Mouse (Mus musculus) testis, adult 2 months (tissue): ENCODE results near the gene Rerg. TPM values are rescaled to one million over a fixed set of nuclear protein-coding genes. Genes with fewer than 3 reads are reported as not detected.
"Not testable (repeated sequence)": the region's sequence is repeated elsewhere in the genome, so short reads cannot be mapped to it uniquely, and the experiment has no call there.

Experiments used
- H3K27ac ChIP-seq: fragments of 200-500 bp; 2 replicates; pipeline ENCODE4 v1.5.1; 2012; ENCODE audit warnings: low read depth, low read length; ENCODE audit not compliant: control insufficient read depth, insufficient read depth
- H3K27me3 ChIP-seq: fragments of 200-500 bp; 2 replicates; pipeline ENCODE4 v1.6.1; 2012; ENCODE audit warnings: mild to moderate bottlenecking, low read length, moderate library complexity; ENCODE audit not compliant: control insufficient read depth, insufficient read depth
- H3K36me3 ChIP-seq: fragments of 200-500 bp; 2 replicates; pipeline ENCODE4 v1.6.1; 2012; ENCODE audit warnings: mild to moderate bottlenecking, low read length; ENCODE audit not compliant: control insufficient read depth, insufficient read depth
- H3K4me1 ChIP-seq: fragments of 200-500 bp; 2 replicates; pipeline ENCODE4 v1.6.1; 2012; ENCODE audit warnings: low read length; ENCODE audit not compliant: control insufficient read depth, insufficient read depth
- H3K4me3 ChIP-seq: fragments of 200-500 bp; 2 replicates; pipeline ENCODE4 v1.5.1; 2012; ENCODE audit warnings: low read depth, mild to moderate bottlenecking, low read length, moderate library complexity, mixed read lengths; ENCODE audit not compliant: control insufficient read depth
- CTCF ChIP-seq: fragments of 200-500 bp; IDR thresholded peaks from 2 replicates; pipeline ENCODE4 v1.5.1; 2012; ENCODE audit warnings: low read depth, mild to moderate bottlenecking, inconsistent platforms, low read length, moderate library complexity; ENCODE audit not compliant: control insufficient read depth, insufficient read depth, insufficient replicate concordance
- POLR2A ChIP-seq: fragments of 200-500 bp; IDR thresholded peaks from 2 replicates; pipeline ENCODE4 v1.6.1; 2012; ENCODE audit warnings: low read depth, mild to moderate bottlenecking, inconsistent platforms, low read length, moderate library complexity; ENCODE audit not compliant: control insufficient read depth
- polyA plus RNA-seq: library from polyadenylated mRNA; depleted of rRNA; stranded (reverse); fragments of >200 nt; gene quantifications from 2 replicates; pipeline ENCODE4 v1.2.3, GENCODE M21; 2012

The Rerg gene
- polyA plus RNA-seq, 1 experiment, result 2.8 TPM

DNA sequence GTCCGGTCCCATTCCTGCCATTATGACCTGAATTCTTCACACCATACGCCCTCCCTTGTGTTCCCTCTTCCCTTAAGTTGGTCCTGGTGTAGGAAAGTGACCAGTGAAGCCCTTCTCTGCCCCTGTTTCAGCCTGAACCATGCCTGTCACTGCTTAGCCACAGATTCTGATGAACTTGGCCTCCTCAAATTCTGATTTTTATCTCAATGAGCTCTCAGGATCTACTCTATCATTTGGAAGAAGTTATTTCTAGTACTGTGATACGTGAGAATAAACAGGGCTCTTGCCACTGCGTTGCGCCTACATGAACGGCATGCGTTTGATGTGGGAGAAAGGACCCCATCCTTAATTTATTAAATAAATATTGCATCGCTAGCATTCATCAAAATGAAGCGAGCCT is 117.3 kb downstream of the Rerg start:
- Histone ChIP-seq H3K4me3 (no peak overlapping the region), H3K36me3 (no peaks in the 10 kb centered on the region), H3K27ac (no peak overlapping the region), H3K4me1 (no peaks in the 10 kb centered on the region), H3K27me3 (no peaks in the 10 kb centered on the region)
- no peak for TF ChIP-seq CTCF
- no peak for TF ChIP-seq POLR2A

DNA sequence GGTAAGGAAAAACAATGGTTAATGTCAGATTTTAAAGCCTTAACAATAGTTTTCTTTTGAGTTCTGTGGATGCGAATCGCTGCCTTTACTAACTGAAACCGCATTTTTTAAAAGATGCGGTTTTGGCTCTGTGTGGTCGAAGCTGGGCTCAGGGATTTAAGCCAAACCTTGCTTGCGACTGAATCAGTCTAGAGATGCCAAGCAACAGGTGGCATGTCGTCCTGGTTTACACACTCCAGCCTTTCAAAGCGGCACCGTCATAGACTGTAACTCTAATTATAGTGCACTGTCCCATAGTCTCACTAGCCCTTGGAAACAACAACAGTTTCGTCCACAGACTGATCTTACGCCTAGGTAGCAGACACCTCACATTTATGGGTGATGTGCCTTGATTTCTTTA is 123.3 kb downstream of the Rerg start:
- Histone ChIP-seq H3K36me3 (no peaks in the 10 kb centered on the region), H3K4me3 (no peak overlapping the region), H3K27me3 (no peaks in the 10 kb centered on the region), H3K4me1 (peaks cover 5% of the 10 kb centered on the region), H3K27ac (no peak overlapping the region)
- no peak for TF ChIP-seq POLR2A
- TF ChIP-seq CTCF, result no peak

DNA sequence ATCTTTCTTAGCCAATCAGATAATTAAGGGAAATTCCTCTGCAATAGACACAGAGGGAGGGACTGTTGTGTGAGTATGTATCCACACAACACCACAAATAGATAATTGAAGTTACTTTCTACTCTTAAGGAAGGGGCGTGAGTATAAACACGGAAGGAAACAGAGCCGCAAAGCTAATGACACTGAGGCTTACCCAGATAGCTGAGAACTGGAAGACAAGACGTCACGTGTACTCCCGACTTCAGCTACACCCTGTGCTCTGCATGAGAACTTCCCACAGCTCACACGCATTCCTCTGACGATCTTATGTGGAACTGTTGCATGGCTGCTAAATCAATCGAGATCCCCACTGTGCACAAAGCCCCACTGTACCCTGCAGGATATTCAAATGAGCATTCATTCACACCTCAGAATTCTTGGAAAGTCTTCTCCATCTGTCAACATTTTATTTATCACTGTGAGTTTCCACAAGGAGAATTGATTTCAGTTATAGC is 125.2 kb downstream of the Rerg start:
- TF ChIP-seq POLR2A, result no peak
- TF ChIP-seq CTCF, result no peak
- Histone ChIP-seq H3K27ac (no peak overlapping the region), H3K4me3 (no peak overlapping the region), H3K27me3 (no peaks in the 10 kb centered on the region), H3K36me3 (no peaks in the 10 kb centered on the region), H3K4me1 (peaks cover 5% of the 10 kb centered on the region)

DNA sequence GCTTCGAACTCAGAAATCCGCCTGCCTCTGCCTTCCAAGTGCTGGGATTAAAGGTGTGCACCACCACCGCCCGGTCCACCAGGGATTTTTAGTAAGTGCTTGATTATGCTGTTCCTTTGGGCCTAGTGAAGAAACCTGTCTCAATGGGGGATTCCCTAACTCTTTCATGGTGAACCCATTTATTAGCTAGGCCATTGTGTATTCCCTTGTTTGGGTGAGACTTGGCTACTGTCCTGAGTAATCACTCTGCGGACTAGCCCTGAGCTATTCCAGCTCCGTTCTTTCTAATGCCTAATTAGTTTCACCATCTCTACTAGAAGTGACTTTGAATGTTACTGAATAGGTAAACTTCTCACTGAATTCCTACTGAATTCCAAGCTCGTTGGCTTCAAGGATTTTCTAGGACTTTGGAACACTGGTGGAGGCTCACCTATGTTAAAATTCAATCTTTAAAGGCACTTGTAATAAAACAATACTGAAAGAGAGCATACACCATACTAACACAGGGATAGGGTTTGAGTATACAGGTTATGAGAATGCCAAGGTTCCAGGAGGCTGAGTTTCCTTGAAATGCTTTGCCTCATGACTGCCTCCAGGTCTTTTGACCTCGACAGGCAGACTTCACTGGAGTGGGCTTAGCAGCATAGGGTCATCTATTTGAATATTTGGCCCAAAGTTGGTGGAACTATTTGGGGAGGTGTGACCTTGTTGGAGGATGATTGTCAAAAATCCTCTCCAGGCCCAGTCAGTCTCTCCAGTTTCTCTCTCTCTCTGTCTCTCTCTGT is 134.5 kb downstream of the Rerg start:
- not testable (repeated sequence) for H3K27me3 ChIP-seq, H3K4me1 ChIP-seq, H3K4me3 ChIP-seq, H3K27ac ChIP-seq, H3K36me3 ChIP-seq

DNA sequence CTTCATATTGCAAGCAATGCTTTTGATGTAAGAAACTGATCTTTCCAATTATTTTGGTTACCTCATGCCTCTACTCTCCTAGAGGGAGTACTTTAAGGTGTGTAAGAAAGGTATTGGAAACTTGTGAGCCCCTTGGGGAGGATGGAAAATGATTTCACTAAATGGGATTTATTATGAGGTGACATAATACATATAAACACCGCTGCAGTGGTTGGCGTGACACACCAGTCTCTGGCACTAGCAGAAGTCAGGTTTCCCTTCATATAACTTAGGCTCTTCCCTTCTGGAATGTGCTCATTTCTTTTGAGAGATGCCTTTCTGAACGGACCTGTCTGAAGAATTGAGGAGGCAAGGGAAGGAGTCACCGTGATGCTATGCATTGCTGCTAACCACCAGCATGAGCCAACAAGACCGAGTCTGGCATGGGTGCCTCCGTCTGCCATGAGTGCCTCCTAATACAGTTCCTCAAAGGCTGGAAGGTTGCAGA is 139.6 kb downstream of the Rerg start:
- no peaks in the 10 kb centered on the region for H3K36me3 ChIP-seq
- no peak overlapping the region for H3K4me3 ChIP-seq
- no peaks in the 10 kb centered on the region for H3K27me3 ChIP-seq
- TF ChIP-seq POLR2A, result no peak
- no peak for TF ChIP-seq CTCF
- no peaks in the 10 kb centered on the region for H3K4me1 ChIP-seq
- no peak overlapping the region for H3K27ac ChIP-seq

DNA sequence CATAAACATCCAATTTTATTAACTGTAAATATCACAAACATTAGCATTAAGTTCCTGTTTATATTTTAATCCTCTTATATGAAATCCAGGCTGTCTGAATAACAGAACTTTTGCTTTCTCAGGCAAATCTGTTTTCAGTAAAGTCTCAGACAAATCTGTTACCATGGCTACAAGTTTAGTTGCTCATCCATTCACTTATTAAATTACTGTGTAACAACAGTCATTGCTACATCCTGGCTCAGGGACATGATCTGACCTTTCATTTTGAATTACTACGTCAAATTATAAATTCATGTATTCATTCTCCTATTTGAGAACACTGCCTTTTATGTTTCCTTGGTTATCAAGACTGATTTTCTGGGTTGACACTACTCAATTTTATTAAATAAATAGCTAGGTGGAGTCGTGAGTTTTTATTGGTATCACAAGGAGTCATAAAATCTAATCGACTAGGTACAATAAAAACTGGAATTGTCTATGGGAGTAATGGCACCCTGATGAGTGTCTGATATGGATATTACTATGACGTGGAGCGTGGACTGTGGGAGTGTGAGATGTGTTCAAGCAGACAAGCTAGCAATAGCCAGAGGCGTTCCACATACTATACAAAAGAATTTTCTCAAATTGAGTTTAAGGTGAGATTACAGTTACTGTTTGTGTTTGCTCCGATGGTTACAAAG is 140.2 kb downstream of the Rerg start:
- Histone ChIP-seq H3K27ac (no peak overlapping the region), H3K36me3 (no peaks in the 10 kb centered on the region), H3K27me3 (no peaks in the 10 kb centered on the region), H3K4me1 (no peaks in the 10 kb centered on the region), H3K4me3 (no peak overlapping the region)
- no peak for TF ChIP-seq POLR2A
- TF ChIP-seq CTCF, result no peak

DNA sequence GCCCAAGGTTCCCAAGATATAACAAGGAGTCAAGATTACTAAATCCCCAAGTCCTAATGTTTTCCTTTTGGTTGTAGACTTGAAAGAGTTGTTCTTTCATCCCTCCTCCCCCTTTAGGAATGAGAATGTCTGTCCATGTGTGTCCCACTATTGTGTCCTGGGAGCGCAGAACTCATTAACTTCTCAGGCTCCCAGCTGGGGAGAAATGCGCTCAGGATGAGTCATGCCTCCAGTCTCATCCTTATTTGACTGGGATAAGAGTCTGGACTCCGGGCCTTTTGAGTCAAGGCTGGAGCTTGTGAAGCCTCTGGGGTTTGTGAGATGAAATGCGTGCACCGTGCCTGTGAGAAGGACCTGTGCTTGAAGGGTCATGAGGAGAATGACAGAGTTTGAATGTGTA is 144.8 kb downstream of the Rerg start:
- Histone ChIP-seq H3K27ac (no peak overlapping the region), H3K36me3 (no peaks in the 10 kb centered on the region), H3K27me3 (no peaks in the 10 kb centered on the region), H3K4me3 (no peak overlapping the region), H3K4me1 (no peaks in the 10 kb centered on the region)
- TF ChIP-seq CTCF (no peak), POLR2A (no peak)

DNA sequence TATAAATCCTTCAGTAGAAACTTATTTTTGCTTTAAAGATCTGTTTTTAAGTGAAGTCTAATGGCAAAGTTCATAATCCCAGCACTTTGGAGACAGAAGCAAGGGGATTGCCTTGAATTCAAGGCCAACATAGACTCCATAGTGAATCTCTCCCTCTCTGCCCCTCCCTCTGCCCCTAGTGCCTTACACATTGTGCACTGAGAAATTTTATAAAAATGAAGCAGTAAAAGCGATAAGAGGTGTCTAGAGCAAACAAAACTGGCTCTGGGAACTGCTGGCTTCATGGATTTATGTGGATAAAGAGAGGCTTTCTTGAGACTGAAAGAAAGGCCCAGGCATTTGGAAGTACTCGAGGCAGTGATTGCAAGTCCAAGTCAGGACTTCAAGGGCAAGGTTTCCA is 145.8 kb downstream of the Rerg start:
- H3K4me1 ChIP-seq, result no peaks in the 10 kb centered on the region
- H3K27ac ChIP-seq, result no peak overlapping the region
- H3K36me3 ChIP-seq, result no peaks in the 10 kb centered on the region
- TF ChIP-seq POLR2A (no peak), CTCF (no peak)
- H3K4me3 ChIP-seq, result no peak overlapping the region
- H3K27me3 ChIP-seq, result no peaks in the 10 kb centered on the region
